Mouse (Mus musculus): ENCODE results near the gene Pmpcb. TPM values are rescaled to one million over a fixed set of nuclear protein-coding genes. Genes with fewer than 3 reads are reported as not detected.
"Not testable (repeated sequence)": the region's sequence is repeated elsewhere in the genome, so short reads cannot be mapped to it uniquely, and the experiment has no call there.

Pmpcb gene
- polyA plus RNA-seq (2015; fragmentation: Nextera tagmentation; extraction: Ambion mirVana) = 43.6 and 45.9 TPM in 2 replicates

DNA sequence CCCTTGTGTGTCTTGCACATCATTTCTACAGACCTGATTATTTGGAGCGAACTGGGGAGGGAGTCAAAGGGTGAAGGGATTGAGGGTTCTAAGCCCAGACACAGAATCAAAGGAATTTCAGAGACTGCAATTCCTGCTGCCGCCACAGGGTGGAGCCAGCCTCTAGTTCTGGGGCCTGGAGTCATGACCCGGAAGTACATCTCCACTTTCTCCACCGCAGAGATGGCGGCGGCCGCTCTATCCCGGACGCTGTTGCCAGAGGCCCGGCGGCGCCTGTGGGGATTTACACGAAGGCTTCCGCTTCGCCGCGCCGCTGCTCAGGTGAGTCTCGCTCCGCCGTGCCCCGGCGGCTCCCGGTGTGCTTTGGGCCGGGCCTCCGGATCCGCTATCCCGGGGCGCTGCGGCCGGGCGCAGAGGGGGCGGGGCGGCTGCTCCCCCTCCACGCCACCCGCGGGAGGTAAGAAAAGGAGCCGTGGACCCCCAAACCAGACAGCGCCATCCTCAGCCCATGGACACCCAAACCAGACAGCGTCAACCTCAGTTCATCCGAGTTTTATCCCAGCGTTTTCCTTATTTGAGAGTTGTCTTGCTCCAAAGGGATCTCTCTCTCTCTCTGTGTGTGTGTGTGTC is at the start of gene Pmpcb:
TSS of gene Pmpcb (plus strand) at position 186 of the 630 bp plus-strand sequence.
- 2% methylated on average over 40 of the region's 42 CpGs for WGBS (ENCODE audit: insufficient replicate concordance)
- H3K4me2 ChIP-seq (ENCODE audit: low read depth, low read length) = peak within 1 kb of the TSS; percentile 74
- peak; percentile 89 for DNase-seq
- H3K9me3 ChIP-seq (ENCODE audit: low read length) = no peaks in the 10 kb centered on the region
- TF ChIP-seq EP300 (IDR thresholded peaks at IDR 0.05; ENCODE audit: low read depth) (no peak), CTCF (IDR thresholded peaks at IDR 0.05; ENCODE audit: low read depth) (peak; percentile 98)
- H3K4me1 ChIP-seq (ENCODE audit: insufficient read depth) = peaks cover 9% of the 10 kb centered on the region
- H3K27ac ChIP-seq (ENCODE audit: low read depth) = peak within 1 kb of the TSS; percentile 58
- H3K9ac ChIP-seq (replicated peaks) = peak within 1 kb of the TSS; percentile 72
- no peaks in the 10 kb centered on the region for H3K27me3 ChIP-seq (ENCODE audit: insufficient read depth, low read length)
- H3K4me3 ChIP-seq (ENCODE audit: low read depth, low read length) = peak within 1 kb of the TSS; percentile 75
- peaks cover 21% of the 10 kb centered on the region for H3K36me3 ChIP-seq (replicated peaks; ENCODE audit: insufficient read depth, low read length)
- ATAC-seq = peak; percentile 91

GRCm38 (mm10) chr5:21692230-21692629 is 44.7 kb upstream of the Pmpcb start:
- Histone ChIP-seq H3K27me3 (ENCODE audit: insufficient read depth, low read length) (no peaks in the 10 kb centered on the region), H3K4me2 (ENCODE audit: low read depth, low read length) (no peak overlapping the region), H3K4me1 (ENCODE audit: insufficient read depth) (no peaks in the 10 kb centered on the region; the same call in 1 of the 2 replicates), H3K4me3 (ENCODE audit: low read depth, low read length) (no peak overlapping the region), H3K27ac (ENCODE audit: low read depth) (no peak overlapping the region), H3K36me3 (replicated peaks; ENCODE audit: insufficient read depth, low read length) (no peaks in the 10 kb centered on the region), H3K9me3 (ENCODE audit: low read length) (no peaks in the 10 kb centered on the region), H3K9ac (replicated peaks) (no peak overlapping the region)
- DNase-seq = no peak
- no peak for ATAC-seq
- TF ChIP-seq CTCF (IDR thresholded peaks at IDR 0.05; ENCODE audit: low read depth) (no peak), EP300 (IDR thresholded peaks at IDR 0.05; ENCODE audit: low read depth) (no peak)
- WGBS (ENCODE audit: insufficient replicate concordance) = 84% methylated on average over 5 of the region's 5 CpGs

DNA sequence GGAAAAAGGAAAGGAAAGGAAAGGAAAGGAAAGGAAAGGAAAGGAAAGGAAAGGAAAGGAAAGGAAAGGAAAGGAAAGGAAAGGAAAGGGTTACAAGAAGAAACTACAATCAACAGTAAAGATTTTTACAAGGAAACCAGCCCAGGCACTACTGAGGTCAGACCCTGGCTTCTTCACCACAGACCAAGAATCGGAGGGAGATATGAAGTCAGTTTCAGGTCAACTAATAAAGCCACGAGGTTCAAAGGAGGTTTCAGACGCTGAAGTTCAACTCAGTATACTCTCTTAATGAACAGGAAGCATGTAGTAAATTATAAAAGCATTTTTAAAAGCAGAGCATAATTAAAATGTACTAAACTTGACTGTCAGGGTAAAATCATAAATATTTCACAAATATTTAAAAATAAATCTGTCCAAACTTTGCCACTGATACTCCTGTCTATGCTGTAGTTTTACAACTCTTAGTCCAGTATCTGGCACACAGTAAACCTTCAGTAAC is 43.5 kb upstream of the Pmpcb start:
- Histone ChIP-seq H3K27me3 (ENCODE audit: insufficient read depth, low read length) (no peaks in the 10 kb centered on the region), H3K4me1 (ENCODE audit: insufficient read depth) (no peaks in the 10 kb centered on the region; the same call in 1 of the 2 replicates), H3K36me3 (replicated peaks; ENCODE audit: insufficient read depth, low read length) (no peaks in the 10 kb centered on the region), H3K9me3 (ENCODE audit: low read length) (no peaks in the 10 kb centered on the region), H3K9ac (replicated peaks) (no peak overlapping the region), H3K4me3 (ENCODE audit: low read depth, low read length) (no peak overlapping the region), H3K27ac (ENCODE audit: low read depth) (no peak overlapping the region), H3K4me2 (ENCODE audit: low read depth, low read length) (no peak overlapping the region)
- WGBS (ENCODE audit: insufficient replicate concordance) = 43% methylated on average over 3 of the region's 3 CpGs
- TF ChIP-seq CTCF (IDR thresholded peaks at IDR 0.05; ENCODE audit: low read depth) (no peak), EP300 (IDR thresholded peaks at IDR 0.05; ENCODE audit: low read depth) (no peak)
- ATAC-seq (no peak), DNase-seq (no peak)

DNA sequence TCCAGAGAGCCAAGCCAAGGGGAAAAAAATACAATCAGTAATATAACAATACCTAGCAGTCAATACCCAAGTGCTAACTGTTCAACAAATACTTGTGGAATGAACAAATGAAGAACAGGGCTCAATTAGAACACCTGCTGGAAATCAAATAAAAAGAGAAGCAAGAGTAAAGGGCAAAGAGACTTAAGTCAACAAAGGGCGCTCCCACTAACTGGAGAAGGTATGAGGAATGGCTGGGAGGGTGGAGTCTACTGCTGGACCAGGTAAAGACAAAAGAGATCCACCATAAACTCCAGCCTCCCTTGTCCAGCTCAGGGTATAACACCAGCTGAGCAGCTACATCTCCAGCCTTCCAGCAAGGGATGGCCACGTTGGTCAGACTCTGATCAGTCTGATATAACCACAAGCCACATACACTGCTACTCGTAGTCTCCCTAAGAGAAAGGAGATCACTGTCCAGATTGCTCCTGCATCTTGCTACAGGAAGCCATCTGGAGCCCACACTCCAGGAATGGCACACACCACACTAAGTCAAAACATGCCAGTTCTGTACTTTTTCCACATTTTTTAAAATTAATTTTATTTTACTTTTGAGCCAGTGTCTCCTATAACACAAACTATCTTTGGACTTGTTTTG is 42.0 kb upstream of the Pmpcb start:
- ATAC-seq = no peak
- TF ChIP-seq CTCF (IDR thresholded peaks at IDR 0.05; ENCODE audit: low read depth) (no peak), EP300 (IDR thresholded peaks at IDR 0.05; ENCODE audit: low read depth) (no peak)

DNA sequence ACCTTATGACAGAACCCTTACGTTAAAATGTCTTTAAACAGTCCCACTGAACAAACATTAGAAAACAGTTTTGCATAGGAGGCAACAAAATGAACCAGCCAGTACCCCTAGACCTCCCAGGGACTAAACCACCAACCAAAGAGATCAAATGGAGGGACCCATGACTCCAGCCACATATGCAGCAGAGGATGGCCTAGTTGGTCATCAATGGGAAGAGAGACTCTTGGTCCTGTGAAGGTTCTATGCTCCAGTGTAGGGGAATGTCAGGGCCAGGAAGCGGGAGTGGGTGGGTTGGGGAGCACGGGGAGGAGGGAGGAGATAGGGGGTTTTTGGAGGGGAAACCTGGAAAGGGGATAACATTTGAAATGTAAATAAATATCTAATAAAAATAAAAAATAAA is 37.4 kb upstream of the Pmpcb start:
- H3K9ac ChIP-seq (replicated peaks); H3K27ac ChIP-seq (ENCODE audit: low read depth); H3K9me3 ChIP-seq (ENCODE audit: low read length); H3K36me3 ChIP-seq (replicated peaks; ENCODE audit: insufficient read depth, low read length); H3K4me2 ChIP-seq (ENCODE audit: low read depth, low read length); H3K27me3 ChIP-seq (ENCODE audit: insufficient read depth, low read length); ATAC-seq; DNase-seq; H3K4me3 ChIP-seq (ENCODE audit: low read depth, low read length): not testable (repeated sequence)
- 91% methylated on average over 3 of the region's 3 CpGs for WGBS (ENCODE audit: insufficient replicate concordance)
- H3K4me1 ChIP-seq (ENCODE audit: insufficient read depth) = peaks cover 10% of the 10 kb centered on the region

More for the DNA sequence above, 42.0 kb upstream of the Pmpcb start:
- DNase-seq = no peak
- Histone ChIP-seq H3K4me3 (ENCODE audit: low read depth, low read length) (no peak overlapping the region), H3K9ac (replicated peaks) (no peak overlapping the region), H3K27me3 (ENCODE audit: insufficient read depth, low read length) (no peaks in the 10 kb centered on the region), H3K36me3 (replicated peaks; ENCODE audit: insufficient read depth, low read length) (no peaks in the 10 kb centered on the region), H3K4me1 (ENCODE audit: insufficient read depth) (no peaks in the 10 kb centered on the region; the same call in 1 of the 2 replicates), H3K27ac (ENCODE audit: low read depth) (no peak overlapping the region), H3K9me3 (ENCODE audit: low read length) (no peaks in the 10 kb centered on the region), H3K4me2 (ENCODE audit: low read depth, low read length) (no peak overlapping the region)
- 43% methylated on average over 3 of the region's 3 CpGs for WGBS (ENCODE audit: insufficient replicate concordance)

- ATAC-seq (no peak), DNase-seq (no peak)
- no peak for TF ChIP-seq EP300 (IDR thresholded peaks at IDR 0.05; ENCODE audit: low read depth)
- Histone ChIP-seq H3K4me2 (ENCODE audit: low read depth, low read length) (peak overlapping the region; percentile 99), H3K36me3 (replicated peaks; ENCODE audit: insufficient read depth, low read length) (no peaks in the 10 kb centered on the region), H3K9ac (replicated peaks) (peak overlapping the region; percentile 77), H3K27me3 (ENCODE audit: insufficient read depth, low read length) (no peaks in the 10 kb centered on the region), H3K4me3 (ENCODE audit: low read depth, low read length) (peak overlapping the region; percentile 62), H3K27ac (ENCODE audit: low read depth) (no peak overlapping the region), H3K4me1 (ENCODE audit: insufficient read depth) (peaks cover 10% of the 10 kb centered on the region), H3K9me3 (ENCODE audit: low read length) (no peaks in the 10 kb centered on the region)
- 22% methylated on average over 10 of the region's 10 CpGs for WGBS (ENCODE audit: insufficient replicate concordance)
These were observed 36.6 kb upstream of the Pmpcb start for GRCm38 (mm10) chr5:21700272-21700821.
